Mouse (Mus musculus): Measurements from ENCODE around the gene Coq6. TPM values are rescaled to one million over a fixed set of nuclear protein-coding genes. Genes with fewer than 3 reads are reported as not detected.
"Not testable (repeated sequence)": the region's sequence is repeated elsewhere in the genome, so short reads cannot be mapped to it uniquely, and the experiment has no call there.

Gene Coq6
- 10 to 100 TPM; 25.9 to 30.3 (median 28.5) TPM for total RNA-seq (2022)

DNA sequence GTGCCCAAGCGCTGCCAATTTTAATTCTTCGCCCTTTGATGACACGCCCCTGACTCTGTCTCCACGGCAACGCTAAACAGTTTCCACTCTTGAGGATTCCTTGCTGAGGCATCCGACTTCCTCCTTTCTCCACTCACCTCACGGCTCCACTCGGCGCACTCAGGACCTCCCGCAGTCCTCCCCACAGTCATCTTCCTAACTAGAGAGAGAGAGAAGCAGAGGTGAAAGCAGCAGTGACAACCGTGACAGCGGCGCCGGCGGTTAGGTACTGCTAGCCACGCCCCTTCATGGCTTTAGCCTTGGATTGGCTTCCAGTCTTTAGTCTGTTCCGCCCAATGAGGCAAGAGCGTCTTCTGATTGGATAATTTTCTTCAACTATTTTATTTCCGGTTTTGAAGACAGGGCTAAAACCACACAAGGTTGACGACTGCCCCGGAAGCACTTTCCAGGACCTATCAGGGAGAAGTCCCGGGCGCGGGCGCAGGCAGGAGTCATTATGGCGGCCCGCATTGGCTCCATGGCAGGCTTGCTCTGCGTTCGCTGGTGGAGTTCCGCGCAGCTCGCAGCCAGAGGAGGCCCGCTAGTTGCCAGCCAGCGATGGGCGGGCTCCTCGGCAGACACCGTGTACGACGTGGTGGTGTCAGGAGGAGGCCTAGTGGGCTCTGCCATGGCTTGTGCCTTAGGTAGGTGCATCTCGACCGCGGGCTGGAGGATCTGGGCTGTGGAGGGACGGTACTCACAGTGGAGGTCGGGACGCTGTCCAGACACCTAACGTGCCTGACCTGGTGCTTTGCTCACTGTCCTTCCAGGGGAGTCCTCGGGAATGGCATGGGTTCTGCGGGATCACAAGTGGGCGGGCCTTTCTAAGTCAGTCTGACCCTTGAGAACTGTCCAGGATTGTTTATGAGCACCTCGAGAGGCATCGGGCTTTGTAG lies at the start of gene Coq6, which contains the start of gene Fam161b:
TSS of gene Coq6 (plus strand) at position 103 of the 935 bp plus-strand sequence.
TSS of gene Fam161b (minus strand) at position 279 of the 935 bp plus-strand sequence.
- DNase-seq (ENCODE audit: low spot score in 2 of 2): peak; percentile 96 to 97

DNA sequence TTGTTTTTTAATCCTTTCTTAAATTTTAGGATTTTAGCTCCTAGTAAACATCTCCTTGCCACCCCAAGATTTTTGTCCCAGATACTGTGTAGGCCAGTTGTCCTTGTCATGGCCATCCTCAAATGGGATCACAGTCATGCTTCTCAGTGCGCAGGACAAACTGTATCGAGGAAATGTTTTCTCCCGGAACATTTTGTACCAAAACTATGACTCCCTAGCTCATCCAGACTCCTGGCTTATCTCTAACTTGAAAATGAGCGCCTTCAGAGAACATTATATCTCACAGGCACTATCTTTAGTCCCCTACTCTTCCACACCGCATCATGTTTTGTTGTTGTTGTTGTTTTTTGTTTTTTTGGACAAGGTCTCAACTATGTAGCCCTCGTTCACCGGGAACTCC lies 45.5 kb upstream of the Coq6 start:
- DNase-seq (ENCODE audit: low spot score in 2 of 2): no peak

DNA sequence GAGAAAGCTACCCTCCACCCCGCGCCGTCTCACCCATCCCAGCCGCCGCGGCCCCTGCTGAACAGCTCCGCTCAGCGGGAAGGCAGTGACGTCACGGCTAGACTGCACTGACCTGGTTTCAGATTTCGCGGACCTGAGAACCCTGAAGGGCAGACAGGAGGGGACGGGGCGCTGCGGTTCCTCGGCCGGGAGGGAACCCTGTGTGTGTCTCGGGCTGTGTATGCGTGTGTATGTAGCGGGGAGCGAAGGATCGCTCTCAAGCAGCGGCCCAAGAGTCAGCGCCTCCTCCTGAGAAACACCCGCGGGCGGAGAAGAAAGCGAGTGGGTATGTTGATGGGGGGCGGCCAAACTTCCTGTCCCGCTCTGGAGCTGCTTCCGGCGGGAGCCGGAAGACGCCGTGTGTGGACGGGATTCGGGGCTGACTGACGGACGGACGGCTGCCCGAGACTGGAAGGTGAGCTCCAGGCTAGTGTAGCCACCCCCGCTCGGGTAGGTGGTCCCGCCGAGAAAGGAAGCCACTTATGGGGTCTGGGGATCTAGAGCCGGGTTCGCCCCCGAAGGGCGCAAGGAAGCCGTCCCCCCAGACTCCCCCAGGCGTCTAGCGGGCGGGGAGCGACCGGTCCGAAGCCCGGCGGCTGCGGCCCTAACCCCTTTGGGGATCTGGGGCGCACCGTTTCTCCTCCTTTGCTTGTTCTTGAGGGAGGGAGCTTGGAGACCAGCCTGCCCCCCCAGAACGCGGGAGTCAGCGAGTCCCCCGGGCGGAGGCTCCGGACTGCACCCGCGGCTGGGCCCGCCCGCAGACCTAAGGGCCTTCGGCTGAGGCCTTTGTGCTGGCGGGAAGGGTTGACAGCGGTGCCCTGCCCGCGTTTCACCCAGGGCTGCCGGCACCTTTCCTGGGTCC lies 44.5 kb upstream of the Coq6 start, which contains the start of gene Zfp410:
TSS of gene Zfp410 (plus strand) at position 132 of the 901 bp plus-strand sequence.
- DNase-seq (ENCODE audit: low spot score in 2 of 2): peak; percentile 68 to 76

DNA sequence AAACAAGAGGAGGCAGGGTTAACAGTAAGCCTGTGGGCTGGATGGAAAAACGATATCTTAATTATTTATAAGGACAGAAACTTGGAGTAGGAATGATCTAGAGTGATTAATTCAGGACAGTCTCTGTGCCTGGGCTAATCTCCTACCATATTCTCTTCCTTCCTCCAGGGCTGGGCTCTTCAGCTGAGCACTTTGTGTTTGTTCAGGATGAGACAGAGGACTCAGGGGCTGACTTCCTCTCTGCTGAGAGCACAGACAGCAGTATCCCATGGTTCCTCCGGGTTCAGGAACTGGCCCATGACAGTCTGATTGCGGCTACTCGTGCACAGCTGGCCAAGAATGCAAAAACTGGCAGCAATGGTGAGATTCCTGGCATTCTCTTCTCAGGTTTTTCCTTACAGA lies 34.3 kb upstream of the Coq6 start:
- no peak for DNase-seq (ENCODE audit: low spot score in 2 of 2)

DNA sequence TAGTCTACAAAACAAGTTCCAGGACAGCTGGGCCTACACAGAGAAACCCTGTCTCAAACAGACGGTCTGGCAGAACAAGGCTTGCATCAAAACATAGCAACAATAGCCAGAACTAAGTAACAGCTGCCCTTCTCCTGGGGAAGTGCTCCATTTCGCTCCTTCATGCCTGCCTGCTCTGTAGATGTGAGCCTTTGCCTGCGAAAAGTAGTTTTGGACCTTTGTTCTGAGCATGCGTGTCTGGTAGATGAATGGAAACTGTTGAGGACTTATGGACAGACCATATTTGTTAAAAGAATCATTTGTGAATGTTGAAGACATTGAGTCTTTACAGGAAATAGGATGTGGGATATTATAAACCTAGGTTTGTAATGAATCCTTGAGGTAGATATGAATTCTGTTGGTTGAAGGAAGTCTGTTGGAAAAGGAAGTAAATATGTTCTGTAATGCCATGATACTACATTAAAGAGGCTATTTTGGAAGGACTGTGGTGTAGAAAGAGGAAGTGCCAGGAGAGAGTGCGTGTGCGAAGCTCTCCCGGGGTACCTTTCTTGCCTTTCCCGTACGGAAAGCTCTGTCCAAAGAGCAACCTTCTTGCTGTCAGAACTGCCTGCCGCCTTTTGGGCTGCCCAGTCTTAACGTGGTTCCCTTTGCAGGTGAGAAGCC lies 24.4 kb upstream of the Coq6 start:
- DNase-seq (ENCODE audit: low spot score in 2 of 2): no peak

DNA sequence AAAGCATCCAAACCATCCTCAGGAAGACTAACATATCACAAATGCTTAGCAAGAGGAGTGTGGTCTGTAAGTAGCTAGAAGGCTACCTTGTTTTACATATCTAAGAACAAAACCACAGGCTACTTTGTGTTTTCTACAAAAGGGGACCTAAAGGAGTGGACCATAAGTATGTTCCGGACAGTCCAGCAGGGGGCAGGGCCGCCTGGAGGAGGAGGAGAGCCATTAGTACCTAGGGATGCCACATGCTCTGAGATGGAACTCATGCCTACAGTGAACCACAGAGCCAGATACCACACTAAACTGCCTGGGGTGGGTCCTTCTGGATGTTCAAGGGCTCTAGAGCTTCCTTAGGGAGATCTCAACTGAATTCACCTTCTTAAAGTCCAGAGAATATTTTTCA lies 14.3 kb upstream of the Coq6 start:
- DNase-seq (ENCODE audit: low spot score in 2 of 2): no peak

DNA sequence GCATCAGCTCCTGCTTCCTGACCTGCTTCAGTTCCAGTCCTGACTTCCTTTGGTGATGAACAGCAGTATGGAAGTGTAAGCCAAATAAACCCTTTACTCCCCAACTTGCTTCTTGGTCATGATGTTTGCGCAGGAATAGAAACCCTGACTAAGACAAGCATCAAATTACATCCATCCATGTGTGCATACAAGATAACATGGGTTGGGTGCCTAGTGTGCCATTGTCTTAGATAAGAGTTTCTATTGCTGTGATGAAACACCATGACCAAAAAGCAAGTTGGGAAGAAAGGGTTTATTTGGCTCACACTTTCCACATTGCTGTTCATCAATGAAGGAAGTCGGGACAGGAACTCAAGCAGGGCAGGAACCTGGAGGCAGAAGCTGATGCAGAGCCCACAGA lies 2.8 kb upstream of the Coq6 start:
- not testable (repeated sequence) for DNase-seq (ENCODE audit: low spot score in 2 of 2)

DNA sequence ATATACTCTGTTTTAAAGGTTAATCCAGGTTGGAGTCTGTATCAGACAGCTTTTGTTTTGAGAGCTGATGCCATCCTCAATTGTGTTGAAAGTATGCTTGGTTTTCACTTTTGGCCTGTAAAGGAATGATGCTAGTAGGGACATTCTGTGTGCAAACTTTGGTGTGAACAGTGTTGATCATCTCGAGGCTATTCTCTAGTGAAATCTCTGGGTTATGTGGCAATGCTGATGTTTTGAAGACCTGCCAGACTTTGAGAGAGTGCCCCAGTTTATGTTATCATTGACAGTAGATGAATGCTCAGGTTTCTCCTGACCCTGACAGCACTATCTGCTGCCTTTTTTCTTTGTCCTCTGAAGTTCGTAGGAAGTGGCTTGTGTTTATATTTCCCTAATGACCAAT lies 1.4 kb downstream of the Coq6 start:
- DNase-seq (ENCODE audit: low spot score in 2 of 2): no peak

DNA sequence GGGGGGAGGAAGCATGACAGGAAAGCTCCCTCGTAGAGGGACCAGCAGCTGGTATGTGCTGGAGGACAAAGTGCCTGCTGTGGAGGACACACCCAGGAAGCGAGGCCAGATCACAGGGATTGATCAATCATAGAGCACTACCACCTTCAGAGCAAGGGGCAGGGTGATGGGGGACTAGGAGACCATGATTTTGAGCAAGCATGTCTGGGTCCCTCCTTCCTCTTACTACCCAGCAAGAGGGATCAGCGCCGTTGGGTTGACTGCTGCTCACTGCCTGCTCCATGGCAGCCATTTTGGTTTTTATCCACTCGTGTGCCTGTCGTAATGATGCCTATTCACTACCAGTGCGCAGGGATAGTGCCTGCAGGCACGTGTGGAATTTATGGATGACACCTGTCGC lies 2.8 kb downstream of the Coq6 start:
- DNase-seq (ENCODE audit: low spot score in 2 of 2): no peak

DNA sequence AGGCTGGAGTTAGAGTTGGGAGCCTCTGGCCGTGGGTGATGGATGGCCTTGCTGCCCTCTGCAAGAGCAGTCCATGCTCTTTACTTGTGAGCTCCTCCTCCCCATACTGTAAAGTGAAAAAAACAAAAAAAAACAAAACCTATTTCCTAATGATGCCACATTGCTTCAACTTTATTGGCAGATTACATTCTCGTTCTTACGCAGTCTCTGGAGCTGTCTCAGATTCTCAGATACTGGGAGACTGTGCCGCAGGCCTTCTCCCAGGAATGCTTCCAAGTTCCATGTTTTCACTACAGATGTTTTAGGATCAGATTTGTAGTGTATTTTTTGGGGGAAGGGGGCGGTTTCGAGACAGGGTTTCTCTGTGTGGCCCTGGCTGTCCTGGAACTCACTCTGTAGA lies 3.7 kb downstream of the Coq6 start:
- no peak for DNase-seq (ENCODE audit: low spot score in 2 of 2)

DNA sequence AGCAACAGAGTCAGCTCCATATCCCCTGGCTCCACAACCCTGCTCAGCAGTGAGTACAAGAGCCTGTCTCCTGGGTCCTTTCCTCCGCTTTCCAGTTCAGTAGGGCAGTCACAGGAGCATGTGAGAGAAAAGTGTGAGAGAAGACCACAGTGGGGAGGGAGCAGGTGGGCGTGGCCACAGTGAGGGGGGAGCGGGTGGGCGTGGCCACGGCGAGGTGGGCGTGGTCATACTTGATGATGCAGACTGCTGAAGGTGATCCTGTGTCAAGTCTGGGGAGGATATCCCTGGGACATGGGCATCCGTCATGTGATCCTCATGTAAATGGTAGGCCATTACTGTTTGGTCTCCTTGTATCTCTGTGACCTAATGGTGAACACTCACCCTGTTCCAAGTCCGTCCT lies 5.5 kb downstream of the Coq6 start:
- DNase-seq (ENCODE audit: low spot score in 2 of 2): no peak

DNA sequence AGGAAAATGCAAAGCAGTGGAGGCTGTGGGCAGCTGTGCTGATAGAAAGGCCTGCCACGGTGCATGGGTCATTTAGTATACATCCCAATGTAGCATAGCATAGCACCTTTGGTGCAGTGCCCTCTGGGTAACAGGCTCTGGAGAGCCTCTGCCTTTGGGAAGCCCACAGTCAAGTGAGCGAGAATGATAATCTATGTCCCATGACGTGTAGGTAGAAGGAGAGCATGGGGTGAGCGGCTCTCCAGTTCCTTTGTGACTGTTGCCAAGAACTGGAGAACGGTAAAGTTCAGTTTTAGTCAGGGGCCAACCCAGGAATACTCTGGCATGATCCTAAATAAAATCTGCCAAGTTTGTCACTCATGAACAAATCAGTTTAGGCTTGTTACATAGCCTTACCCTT lies 10.2 kb downstream of the Coq6 start:
- no peak for DNase-seq (ENCODE audit: low spot score in 2 of 2)

DNA sequence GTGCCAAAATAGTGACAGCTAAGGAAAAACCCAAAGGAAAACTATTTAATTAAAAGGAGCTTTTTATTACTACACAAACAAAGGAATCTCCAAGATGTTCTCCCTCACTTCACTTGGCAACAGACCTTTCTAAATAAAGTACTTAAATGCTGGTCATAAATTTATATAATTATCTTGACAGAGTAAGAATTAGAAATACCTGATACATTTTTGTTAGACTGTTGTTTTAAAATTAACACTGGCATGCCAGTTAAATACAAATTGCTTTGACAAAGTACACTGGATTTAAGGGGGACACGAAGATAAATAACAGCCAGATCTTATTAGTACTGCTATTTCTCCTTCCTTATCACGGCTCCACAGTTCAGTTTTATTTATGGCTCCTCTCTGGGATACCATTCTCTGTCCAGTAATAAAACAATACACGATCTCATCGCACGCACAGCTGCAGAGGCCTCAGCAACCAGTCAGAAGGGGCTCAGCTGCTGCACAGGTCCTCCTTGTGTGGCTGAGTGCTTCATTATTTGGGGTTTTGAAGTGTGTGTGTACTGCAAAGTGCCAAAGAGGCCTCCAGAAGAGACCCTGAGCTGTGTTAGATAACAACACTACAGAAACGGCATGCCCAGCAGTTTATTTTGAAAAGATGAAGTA lies 12.5 kb downstream of the Coq6 start:
- no peak for DNase-seq (ENCODE audit: low spot score in 2 of 2)

DNA sequence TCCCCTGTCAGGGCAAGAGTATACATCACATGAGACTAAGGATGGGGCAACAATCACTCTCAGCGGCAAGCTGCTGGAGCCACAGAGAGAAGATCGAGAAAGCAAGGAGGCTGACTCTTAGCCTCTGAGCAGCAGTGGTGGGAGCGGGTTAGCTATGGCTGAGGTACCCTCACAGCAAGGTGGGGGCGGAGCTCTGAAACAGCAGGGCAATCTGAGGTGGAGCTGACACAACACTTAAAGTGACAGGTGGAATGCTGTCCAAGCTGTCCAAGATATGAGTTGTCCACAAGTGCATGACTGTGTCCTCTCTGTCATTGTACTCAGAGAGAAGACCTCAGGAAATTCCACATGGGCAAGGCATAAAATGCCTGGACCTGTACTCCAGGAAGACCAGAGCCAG lies 20.9 kb downstream of the Coq6 start:
- no peak for DNase-seq (ENCODE audit: low spot score in 2 of 2)

DNA sequence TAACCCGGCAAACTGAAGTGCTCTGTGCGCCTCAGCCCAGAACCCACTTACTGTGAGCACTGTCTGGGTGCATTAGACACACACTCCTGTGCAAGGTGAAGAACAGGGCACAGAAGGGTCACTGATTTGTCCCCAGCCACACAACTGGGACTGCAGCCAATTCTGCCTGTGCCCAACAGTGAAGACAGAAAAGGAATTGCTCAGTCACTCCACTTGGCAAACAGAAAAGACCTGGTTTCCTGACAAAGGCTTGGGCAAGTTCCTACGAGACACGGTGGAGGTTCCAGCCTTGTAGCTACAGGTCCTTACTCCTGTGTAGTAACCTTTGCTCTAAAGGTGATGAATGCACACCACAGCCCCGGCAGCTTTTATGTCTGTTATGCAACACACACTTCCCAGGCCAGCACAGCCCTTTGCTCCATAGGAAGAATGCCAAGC lies 23.2 kb downstream of the Coq6 start:
- no peak for DNase-seq (ENCODE audit: low spot score in 2 of 2)

DNA sequence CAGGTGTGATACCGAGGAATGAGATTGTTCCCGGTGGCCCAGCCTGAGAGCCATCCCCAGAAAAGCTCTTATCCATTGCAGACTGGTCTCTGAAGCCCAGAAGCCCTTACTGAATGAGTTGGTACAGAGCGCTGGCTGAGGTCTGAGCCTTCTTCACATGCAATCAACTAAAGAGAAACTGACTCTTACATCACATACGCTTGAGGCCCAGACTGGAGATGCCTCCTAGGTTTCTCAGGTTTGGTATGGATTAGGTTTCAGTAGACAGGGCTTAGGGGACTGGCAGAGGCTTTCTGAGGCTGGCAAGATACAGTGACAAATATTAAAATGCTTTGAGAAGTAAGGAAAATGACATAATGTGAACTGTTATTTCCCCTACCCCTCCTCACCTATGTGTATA lies 24.0 kb downstream of the Coq6 start:
- no peak for DNase-seq (ENCODE audit: low spot score in 2 of 2)

DNA sequence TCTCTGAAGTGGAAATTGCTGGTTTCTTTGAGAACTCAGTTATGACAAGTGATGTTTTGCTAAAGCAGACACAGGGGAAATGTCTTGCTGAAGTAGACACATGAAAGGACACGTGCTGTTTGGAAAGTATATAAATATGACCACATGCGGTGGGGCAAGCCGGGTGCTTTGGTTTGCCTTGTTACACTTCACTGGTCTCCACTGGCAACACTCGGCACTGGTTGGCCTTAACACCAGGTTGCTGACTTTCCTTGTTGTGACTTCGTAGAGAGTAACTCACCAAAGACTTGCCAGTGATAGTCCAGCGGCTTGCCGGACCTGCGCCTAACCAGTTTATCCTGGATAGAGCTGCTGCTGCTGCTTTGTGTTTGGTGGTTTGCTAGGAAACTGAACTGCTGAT lies 26.6 kb downstream of the Coq6 start:
- DNase-seq (ENCODE audit: low spot score in 2 of 2): no peak

DNA sequence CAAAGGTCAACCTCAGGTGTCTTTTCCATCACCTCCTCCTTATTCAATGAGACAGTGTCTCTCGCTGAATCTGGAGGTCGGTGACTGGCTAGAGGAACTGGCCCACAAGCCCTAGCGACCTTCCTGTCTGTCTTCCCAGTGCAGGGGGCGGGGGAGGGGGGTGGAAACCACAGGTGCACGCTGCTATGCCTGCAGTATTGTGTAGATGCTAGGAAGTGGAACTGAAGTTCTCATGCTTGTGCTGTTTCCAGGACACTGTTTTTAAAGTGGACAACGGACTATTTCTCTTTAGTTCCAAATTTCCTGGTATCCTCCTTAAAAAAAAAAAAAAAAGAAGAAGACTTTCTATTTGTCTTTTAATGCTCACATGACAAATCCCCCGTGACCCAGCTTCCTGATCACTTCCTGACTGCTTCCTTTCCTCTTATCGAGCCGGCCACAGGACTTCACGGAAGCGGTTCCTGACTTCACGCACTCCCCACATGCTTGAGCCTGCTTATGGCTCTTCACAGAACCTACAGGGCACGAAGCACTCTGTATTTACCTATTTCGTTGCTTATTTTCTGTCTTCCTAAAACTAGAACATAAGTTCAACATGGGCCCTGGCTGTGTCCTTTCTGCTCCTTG lies 27.4 kb downstream of the Coq6 start:
- no peak for DNase-seq (ENCODE audit: low spot score in 2 of 2)

DNA sequence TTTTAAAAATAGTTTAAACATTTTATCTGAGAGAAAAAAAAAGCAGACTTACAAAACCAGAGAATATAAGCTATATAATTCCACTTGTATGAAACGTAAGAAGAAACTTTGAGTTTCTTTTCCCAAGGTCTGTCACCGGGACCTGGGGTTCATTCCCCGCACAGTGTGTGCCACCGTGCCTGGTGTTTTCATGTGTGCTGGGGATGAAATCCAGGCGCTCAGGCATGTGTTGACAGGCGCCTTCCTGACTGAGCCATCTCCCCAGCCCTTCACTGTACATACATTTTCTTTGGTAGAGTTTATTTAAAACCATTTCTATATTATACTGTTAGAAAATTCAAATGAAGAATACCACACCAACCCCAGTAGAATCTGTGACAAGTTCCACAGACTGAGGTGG lies 28.9 kb downstream of the Coq6 start:
- DNase-seq (ENCODE audit: low spot score in 2 of 2): no peak

DNA sequence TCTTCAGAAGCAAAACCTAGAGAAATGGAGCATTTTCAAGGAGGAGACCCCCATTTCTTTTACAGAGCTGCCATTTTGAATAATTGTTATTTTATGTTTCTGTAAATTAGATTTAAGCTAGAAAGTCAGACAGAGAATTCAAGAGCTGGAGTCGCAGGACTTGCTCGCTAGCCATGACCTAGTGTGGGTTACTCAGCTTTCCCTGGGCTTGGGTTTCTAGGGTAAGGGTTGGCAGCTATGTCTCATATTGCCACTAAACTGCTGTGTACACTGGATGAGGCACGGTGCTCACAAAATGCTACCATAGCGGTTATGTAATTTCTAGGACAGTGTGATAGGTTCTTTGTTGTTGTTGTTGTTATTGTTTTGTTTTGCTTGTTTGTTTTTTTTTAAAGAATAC lies 31.2 kb downstream of the Coq6 start:
- DNase-seq (ENCODE audit: low spot score in 2 of 2): no peak

DNA sequence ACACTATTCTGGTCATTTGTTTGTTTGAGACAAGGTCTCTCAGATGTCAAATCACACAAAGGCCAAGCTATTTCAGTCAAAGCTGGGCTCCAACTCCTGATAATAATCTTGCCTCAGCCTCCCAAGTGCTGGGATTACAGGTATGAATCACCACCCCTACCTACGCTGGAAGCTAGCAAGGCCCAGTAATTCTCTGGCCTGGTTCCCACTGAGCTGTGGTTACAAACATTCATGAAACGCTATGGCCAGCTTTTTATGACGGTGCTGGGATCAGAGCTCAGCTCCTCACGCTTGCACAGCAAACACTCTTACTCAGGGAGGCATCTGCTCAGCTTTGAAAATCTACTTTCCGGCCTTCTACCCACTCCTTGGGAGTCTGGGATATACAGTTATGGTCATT lies 32.4 kb downstream of the Coq6 start:
- DNase-seq (ENCODE audit: low spot score in 2 of 2): no peak

Data from layer of hippocampus, adult 8-10 months (tissue).